Mouse (Mus musculus): ENCODE data around the gene Nr1d1. TPM values are rescaled to one million over a fixed set of nuclear protein-coding genes. Genes with fewer than 3 reads are reported as not detected.
A peak's percentile ranks its signal among the peaks of the same experiment; 100 is the strongest.
"Not testable (repeated sequence)": the region's sequence is repeated elsewhere in the genome, so short reads cannot be mapped to it uniquely, and the experiment has no call there.

Gene Nr1d1
- total RNA-seq, 2 experiments from 2014 or later = 26.3 to 27.6 TPM

- DNase-seq = peak; percentile 79
These were observed 24.6 kb downstream of the Nr1d1 start for GRCm38 (mm10) chr11:98750351-98751201.

- DNase-seq = no peak
These were observed 25.4 kb downstream of the Nr1d1 start for GRCm38 (mm10) chr11:98749716-98750115.

GRCm38 (mm10) chr11:98748506-98749416, 26.4 kb downstream of the Nr1d1 start:
- no peak for DNase-seq

- no peak for DNase-seq
These were observed 27.2 kb downstream of the Nr1d1 start for GRCm38 (mm10) chr11:98747804-98748505.

- peak; percentile 80 for DNase-seq
These were observed 28.1 kb downstream of the Nr1d1 start for GRCm38 (mm10) chr11:98746855-98747693.

GRCm38 (mm10) chr11:98745932-98746853, 28.9 kb downstream of the Nr1d1 start:
- no peak for DNase-seq

DNA sequence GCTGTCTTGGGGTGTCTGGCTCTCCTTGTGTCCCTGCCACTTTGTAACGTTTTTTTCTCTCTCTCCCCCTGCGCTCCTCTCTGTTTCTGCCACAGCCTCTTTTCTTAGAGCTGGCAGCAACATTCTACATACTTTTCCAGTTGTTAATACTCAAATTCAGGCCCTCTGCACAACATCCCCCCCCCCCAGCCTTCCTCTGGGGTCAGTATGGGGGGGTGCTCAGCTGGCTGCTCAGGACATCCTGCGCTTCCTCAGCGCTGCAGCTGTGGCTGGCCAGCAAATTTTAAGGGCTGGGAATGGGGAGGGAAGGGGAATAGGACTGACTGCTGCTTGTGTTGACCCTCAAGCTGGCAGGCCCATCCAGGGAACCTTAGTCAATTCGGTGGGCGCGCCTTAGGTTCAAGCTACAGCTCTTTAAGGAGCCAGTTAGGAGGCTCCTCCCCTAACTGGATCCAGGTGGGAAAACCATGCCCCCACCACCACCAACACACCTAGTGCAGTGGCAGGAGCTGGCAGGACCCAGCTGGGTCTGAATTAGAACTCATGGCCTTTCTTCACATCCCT, 30.6 kb downstream of the Nr1d1 start:
- peak; percentile 49 for DNase-seq

DNA sequence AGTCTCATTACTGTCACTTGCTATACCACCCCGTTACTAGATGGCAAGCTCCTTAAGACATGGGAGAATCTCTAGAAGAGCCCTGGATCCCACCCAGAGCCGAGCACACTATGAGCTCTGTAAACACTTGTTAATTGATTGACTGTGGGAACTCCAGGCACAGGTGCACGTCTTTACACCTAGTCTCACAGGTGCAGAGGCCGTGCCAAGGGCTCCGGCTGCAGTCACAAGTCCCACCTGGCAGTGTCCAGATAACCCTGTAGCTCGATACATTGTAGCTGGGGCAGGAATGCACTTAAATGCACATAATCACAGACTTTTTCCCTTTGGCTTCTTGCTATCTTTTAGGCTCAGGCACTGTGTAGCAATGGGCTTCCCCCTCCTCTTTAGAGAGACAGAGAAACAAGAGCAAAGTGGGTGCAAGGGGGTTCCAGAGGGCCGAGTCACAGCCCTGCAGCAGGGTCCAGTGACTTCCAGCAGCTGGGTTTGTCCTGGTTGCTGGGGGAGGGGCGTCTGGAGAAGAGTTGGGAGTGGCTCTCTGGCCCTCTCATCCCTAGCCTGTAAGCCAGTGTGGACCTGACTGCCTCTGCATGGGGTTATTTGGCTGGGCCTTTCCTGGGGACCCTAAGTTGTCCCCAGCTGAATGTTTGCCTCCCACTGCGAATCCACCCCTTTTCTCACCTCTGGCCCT, 31.3 kb downstream of the Nr1d1 start:
- DNase-seq = peak; percentile 83

DNA sequence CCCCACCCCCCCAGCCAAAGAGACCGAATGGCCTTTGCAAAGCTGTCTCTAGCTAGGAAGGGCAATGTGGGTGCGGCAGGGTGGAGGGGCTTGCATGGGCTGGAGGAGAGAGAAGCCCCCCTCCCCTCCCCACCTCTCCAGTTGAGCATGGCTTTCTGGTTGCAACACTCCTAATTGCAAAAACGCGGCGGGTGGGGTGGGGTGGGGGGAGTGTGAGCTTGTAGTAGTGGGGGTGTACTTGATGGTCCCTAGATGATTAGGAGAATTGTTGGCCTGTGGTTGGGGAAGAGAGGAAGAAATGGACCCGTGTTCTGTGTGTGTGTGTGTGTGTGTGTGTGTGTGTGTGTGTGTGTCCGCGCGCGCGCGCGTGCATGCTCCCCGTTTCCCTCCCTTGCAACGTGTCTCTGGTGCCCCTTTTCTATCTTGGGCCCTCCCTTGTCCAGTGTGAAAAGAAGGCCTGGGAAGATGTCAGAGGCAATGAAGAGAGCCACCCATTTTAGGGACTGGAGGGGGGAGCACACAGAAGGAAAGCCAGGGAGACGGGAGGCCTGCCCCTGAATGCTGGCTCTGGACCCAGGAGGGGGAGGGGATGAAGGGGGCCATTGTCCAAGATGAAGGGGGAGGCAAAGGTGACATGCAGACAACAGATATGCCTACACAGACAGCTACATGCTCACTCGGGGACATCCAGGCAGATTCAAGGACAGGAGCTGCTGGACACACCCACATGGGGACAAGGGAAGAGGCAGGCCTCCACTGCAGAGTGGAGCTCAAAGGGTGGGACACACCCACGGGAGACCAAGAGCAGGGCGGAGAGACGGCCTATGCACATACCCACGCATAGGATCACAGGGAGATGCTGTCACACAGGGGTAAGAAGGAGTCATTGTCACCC, 32.5 kb downstream of the Nr1d1 start:
- DNase-seq = peak; percentile 63

DNA sequence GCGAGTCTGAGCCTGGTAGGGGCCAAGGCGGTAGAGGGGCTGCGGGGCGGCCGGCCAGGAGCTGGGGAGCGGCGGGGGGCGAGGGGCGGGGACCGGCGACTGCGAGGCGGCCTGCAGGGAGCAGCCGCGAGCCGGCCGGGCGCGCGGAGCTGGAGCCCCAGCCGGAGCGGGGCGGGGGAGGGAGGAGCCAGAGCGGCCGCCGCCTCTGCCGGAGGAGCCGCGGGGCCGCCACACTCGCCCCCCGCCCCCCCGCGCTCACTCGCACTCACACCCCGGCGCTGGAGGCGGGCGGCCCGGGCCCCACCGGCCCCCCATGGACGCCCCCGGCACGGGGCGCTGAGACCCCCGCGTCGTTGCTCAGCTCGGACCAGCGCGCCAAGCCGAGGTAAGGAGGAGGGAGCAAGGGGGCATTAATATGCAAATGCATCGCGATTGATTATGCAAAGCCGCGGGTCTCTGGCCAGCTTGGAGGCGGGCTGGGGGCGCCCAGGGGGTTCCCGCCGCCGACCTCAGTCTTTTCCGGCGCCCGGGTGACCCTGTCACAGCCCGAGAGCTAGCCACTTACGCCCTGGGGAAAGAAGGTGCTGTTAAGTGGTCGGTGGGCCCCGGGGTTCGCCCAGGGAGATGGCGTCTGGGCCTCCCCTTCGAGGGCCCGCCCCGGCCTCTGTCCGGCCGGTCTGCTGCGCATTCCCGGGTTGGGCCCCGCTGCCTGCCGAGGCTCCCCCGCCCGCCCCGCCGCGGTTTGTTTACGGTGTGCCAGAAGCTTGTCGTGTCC, 33.3 kb downstream of the Nr1d1 start:
- DNase-seq = peak; percentile 88

DNA sequence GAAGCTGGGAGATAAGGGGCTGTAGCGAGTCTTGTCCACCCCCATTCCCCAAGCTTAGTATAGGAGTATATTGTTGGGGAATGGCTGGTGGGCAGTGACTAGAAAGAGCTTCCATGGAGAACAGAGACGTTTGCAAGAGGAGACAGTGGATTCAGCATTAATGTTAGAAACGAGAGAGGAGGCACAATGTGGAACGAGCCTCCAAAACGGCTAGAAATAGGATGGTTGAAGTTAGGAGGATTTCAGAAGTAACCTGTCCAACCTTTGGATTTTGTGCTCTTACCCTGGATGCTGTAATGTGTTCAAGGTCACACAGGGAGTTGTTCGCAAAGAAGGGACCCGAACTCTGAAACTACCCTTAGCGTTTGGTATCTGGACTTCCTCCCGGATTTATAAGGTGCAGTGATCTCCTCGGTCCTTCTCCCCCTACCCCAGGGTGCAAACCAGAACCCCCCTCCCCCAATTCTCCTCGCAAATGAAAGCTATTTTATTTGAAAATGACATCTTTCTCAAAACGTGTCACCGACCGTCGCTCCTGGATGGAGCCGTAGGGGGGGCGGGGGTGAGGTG, 34.0 kb downstream of the Nr1d1 start:
- no peak for DNase-seq

- peak; percentile 83 for DNase-seq
These were observed 34.6 kb downstream of the Nr1d1 start, which contains the start of gene Thra for GRCm38 (mm10) chr11:98740393-98741050. Thra (plus strand) TSS chr11:98740638.

DNA sequence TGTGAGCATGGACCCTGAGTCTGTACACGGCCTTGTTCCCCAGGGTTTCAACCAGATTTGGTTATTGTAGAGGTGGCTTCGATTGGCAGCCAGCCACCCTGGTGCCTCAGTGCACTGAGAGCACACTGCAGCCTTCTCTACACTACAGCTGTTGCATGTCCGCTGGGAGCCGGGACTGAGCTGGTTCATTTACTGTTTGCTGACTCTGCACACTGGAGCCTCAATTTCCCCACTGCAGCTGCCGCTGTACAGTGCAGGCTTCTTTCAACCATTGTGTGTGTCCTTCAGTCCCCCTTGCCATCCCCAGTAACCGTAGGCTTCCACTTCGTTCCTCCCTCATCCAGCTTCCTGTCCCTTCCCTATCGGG, 35.1 kb downstream of the Nr1d1 start:
- no peak for DNase-seq

- DNase-seq = no peak
These were observed 36.2 kb downstream of the Nr1d1 start for GRCm38 (mm10) chr11:98738925-98739324.

DNA sequence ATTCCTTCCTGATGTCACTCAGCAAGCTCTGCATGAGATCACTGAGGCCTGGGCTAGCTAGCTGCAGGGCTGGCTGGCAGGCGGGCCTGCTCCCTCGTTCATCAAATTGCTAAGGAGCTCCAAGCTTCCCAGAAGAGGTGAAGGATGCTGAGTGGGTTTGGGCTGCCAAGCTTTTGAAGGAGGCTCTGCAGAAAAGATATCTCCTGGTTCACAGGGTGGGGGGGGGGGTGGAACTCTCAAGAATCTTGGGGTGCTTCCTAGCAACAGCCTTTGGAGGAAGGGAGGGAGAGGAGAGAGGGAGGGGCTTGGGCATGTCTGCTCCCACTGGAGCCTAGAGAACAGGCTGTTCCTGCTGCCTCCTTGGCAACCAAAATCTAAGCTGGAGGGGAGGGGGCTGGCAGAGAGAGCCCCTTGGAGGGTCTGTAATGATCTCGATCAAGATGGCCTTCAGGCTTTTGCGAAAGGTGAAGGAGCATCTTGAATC, 36.7 kb downstream of the Nr1d1 start:
- DNase-seq = no peak

- not testable (repeated sequence) for DNase-seq
These were observed 37.9 kb downstream of the Nr1d1 start for GRCm38 (mm10) chr11:98737220-98737619.

DNA sequence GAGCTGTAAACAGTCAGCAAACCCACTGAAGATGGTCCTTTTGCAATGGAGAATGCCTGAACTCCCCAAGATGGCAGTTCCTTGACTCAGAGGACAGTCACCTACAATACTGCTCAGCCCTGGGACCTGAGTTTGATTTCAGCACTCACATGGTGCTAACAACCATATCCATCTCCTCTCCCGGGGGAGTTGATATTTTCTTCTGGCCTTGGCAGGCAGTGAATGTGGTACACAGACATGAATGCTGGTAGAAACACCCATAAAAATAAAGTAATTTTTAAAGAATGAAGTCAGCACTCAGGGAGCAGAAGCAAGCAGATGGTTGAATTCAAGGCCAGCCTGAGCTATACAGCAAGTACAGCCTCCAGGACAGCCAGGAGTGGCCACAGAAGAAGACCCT, 39.0 kb downstream of the Nr1d1 start:
- no peak for DNase-seq
